Mouse (Mus musculus) embryo, embryonic 11 days (tissue): ENCODE data around the gene Gm21885.
A peak's percentile ranks its signal among the peaks of the same experiment; 100 is the strongest.
"Not testable (repeated sequence)": the region's sequence is repeated elsewhere in the genome, so short reads cannot be mapped to it uniquely, and the experiment has no call there.

ENCODE experiments used
- DNase-seq: peaks from one replicate; pipeline ENCODE4 v3.0.0-alpha.2; 2015

Gene Gm21885

DNA sequence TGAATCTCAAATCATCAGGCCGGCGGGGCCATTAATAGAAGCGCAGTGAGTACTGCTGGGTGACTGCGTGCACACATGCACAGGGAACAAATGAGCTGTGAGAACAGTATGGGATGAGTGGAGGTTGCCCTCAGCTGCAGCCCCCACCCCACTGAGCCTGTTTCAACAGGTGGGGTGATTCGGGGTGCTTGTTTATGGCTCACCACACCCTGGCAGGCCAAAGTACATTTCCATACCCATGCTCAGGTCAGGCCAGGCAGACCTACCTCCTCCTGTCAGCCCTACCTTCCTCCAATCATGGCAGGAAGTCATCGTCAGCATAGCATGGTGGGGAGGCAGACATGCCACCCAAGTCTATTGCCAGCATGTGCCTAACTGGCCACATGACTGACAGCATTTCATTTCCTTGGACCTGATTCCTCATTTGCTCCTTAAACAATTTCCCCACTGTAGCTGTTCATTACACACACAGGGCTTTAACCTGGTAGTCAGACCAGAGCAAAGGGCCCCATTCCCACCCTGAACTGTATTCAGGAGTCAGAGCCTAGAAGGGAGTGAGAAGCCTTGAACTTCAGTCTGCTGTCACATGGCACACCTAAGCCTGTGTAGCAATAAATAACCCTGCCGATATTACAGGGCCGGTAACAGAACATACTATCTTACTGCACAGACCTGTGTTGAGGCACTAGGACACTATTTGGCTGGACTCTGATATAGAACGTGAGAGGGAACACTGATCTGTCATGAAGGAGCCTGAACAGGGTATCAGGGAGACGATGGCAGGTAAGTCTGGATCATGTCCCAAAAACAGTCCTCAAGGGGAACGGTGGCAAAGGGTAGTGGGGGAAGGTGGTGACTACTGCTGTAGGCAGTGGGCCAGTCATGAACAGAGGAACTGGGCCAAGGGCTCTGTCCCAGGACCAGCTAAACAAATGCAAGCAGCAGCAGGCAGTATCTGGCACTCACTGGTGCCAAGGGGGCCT, at the start of gene Gm21885:
Gm21885 (plus strand) TSS at position 675 of the 983 bp plus-strand sequence.
- no peak for DNase-seq

DNA sequence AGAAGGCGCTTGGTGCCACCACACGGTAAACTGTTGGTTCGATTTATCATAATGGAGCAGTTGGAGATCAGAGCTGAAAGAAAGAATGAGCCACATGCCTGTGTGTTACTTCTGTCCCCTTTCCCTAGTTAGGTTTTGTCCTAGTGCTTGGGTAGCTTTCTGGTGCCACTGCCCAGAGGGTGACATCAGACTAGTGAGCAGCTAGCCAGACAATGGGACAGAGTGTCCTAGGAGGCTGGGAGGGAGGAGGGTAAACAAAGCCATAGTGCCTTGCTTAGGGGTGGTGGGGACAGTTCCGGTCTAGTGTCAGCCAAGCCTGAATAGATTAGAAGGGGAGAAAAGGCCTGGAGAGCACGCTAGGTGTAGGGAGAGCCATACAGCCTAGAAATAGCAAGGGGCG, 48.3 kb upstream of the Gm21885 start:
- no peak for DNase-seq

DNA sequence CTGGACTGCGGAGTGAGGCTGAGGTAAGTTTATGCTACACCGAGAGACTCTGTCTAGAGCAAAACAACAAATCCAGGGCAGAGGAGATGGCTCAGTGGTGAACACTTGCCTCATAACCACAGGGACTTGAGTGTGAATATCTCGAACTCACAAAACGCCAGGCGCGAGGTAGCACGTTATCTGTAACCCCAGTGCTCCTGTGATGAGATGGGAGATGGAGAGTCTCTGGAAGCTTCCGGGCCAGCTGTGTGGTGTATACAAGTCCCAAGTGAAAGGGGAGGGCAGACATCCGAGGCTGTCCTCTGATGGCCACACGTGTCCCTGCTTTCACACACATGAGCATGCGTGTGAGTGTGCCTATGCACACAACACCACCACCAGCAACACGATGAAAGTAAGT, 47.3 kb upstream of the Gm21885 start:
- DNase-seq: no peak

DNA sequence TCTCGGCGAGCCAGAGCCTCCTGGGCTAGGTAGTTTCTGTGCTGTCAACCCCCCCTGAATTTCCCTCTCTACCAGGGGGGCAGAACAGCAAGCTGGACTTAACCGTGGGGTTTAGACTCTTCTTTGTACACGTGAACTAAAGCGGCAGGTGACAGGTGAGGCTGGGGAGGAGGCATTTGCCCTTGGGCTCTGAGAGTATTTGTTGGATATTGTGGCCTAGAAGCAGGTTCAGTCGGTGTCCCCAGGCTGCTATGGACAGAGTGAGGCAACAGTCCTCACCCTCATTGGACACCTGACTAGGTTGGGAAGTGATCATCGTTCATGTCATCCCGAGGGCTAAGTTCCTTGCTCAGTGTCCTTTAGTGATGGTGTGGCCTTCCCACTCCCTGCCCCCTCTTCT, 46.8 kb upstream of the Gm21885 start:
- DNase-seq: no peak

DNA sequence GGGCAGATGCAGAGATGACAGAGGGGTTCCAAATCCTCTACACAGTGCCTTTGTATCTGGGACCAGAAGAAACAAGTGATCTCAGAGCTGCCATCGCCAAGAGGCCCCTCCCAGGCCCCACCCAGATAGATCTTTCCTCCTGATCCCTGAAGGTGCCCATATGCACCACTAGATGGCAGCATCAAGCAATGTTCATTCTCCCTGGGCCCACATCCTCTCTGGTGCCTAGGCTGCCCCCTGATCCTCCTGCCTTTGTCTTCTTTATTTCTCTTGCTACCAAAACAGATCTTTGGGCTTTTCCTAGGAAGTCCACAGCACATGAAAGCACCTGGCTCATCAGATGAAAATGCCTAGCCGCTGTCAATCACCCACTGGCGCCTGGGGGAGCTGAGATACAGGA, 45.6 kb upstream of the Gm21885 start:
- DNase-seq: peak; percentile 89

DNA sequence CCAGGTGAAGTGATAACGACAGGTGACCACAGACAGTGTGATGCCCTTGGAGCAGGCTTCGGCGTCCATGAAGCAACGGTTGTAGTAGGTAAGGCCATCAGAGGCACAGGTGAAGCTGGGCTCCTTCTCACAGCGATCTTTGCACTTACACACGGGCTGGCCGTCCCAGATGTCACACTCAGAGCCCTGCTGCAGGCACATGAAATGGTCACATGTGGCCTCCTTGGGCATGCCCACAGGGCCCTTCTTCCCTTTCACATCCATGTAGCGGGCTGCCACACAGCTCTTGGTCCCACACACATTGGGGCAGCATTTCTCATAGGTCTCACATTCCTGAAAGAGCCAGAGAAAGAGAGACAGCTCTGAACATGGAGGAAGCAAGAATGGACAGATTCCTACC, 42.9 kb upstream of the Gm21885 start:
- no peak for DNase-seq

DNA sequence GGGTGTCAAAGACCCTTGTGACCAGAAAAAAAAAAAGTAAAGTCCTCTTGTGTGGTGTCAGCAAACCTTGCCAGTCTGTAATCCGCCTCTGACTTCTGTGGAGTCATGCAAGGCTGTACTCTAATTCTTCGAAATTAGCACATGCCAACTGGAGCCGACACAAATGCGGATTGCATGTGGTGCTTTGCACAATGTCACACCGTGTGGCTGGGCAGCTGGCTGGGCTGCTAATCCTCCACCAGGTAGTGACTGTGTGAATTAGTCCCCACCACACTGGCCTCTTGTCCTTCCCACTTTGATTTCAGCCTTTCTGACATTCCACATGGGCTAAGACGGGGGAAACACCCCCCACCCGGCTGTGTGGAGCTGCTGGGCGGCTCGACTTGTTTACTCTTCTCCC, 42.0 kb upstream of the Gm21885 start:
- DNase-seq: no peak

DNA sequence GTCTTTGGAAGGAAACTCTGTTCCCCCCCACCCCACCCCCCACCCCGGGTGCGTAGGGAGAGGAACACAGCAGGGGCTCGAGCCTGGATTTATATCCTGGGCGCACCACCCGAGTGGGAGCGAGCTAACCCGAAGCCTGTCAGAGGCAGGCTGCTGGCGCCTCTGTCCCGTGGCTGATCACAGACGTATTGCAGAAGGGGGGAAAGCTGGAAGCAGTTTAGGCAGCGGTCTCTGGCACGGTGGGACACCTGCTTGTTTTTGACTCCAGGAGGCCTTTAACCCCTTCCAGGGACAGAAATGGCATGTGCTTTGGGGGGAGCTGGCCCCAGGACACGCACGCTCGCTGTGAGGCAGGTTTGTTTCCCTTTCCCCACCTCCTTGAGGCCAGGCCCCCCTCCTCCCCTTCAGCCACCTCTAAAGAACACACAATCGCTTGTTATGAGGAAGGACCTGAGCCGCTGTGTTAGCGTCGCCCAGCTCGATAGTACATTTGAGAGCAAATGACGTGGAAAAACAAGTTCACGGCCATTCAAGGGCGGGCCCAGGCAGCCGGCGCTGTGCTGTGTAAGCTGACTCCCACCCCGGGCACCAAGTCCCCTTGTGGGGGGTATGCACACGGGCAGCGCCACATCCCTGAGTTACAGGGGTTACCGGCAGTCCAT, 38.8 kb upstream of the Gm21885 start:
- peak; percentile 74 for DNase-seq

DNA sequence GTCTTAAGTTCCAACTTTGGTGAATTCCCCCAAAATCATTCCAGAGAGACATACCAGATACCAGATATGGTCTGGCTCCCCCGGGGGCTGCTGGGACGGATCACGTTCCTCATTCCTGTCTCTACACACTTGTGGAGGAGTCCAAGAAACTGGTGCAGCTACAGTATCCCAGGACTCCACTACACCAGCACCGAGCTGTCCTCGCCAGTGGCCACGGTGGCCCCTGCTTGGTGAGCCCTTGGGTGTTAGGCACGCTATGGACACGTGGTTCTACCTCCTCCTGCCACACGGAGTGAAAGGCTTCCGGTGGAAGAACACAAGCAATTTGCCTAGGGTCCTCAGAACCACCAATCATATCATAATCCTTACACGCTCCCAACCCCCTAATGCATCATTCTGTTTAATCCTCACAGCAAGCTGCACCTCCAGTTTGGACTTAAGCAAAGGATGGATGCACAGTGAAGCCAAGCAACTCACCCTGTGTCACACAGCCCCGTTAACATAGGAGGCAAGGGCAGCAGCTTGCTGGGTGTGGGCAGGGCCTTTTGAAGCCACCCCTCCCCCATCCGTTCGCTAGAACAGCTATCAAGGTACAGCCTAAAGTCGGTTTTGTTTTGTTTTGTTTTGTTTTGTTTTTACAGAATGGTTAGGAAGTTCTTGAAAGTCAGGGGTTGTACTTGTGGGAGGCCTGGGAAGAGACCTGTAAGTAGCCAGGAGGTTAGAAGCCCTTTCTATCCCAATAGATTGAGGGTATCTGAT, 38.1 kb upstream of the Gm21885 start:
- DNase-seq: no peak

DNA sequence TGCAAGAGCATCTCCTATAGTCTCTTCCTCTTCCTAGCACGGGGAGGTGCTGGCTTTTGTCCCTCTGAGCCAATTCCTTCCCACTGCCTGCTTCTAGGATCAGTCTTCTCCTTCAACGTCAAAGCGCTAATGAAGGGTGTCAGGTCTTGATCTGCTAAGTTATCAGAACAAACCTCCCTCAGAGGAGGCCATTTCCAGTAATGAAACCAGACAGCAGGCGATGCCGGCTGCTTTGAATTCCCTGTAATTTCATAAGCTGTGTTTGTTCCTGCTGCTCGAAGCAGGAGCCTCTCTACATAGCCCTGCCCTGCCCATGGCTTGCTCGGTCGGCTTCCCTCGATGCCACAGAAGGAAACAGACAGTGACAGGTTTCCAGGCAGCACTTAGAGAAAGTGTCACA, 37.3 kb upstream of the Gm21885 start:
- DNase-seq: no peak

DNA sequence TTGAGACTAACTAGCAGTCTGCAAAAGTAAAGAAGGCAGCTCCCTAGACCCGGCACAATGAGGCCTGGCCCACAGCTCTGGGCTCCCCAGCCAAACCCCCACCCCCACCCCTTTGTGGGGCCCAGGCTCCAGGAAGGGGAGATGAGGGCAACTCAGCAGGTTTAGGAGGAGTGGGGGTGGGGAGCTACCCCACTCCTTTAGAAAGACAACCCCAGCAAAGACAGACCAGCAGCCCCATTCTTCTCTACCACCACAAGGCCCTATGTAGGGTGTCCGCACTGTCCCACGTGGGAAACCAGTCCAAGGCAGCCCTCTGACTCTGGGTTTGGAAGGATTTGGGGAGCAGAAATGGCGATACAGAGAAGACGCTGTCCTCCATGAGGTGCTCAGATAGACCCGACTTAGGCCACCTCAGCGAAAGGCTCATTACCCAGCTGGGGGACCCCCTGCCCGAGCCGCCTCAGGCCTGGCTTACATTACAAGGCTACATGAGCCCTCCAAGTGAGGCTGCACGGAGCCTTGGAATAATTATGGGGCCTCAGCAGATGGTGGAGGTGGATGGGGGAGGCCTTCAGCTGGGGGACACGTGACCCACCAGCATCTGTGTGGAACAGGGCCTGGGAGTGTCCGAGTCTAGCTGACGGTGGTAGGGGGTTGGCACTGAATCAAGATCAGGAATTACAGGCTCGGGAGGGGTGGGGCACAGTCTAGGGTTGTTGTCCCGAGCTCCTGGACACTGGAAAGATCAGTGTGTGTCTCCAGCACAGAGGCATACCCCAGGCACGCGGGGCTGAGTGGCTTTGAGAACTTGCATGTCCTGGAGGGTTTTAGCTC, 35.5 kb upstream of the Gm21885 start, which contains the start of gene Wfikkn2:
Wfikkn2 (minus strand) TSS at position 51 of the 834 bp plus-strand sequence.
- peak; percentile 80 for DNase-seq

DNA sequence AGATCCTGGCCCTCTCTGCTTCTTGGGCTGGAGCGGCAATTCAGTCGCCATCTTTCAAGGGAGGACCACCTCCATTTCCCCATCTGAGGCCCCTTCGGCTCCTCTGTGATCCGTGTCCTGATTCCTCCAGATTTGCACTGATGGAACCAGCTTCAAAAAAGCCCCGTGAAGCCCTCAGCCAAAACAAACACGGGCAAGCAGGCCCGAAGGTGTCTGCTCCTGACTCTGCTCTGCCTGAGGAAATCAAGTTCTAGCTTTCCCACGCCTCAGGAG, 34.9 kb upstream of the Gm21885 start:
- DNase-seq: no peak

DNA sequence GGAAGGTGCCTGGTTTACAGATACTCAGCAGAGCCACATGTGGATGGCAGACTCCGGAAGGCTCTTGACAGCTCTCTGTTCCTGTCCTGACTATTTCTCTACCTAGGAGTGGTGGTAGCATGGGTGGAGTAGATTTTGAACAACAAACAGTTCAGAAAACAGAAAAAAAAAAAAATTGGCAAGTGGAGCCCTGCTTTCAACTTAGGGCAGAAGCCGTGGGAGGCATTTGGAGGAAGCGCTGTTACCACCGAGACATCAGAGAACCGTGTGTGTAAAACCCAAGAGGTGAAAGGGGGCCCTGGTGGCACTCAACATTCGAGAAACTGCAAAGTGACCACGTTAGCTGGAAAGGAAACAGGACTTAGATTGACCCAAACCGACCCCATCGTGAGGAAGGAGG, 28.5 kb upstream of the Gm21885 start:
- no peak for DNase-seq

DNA sequence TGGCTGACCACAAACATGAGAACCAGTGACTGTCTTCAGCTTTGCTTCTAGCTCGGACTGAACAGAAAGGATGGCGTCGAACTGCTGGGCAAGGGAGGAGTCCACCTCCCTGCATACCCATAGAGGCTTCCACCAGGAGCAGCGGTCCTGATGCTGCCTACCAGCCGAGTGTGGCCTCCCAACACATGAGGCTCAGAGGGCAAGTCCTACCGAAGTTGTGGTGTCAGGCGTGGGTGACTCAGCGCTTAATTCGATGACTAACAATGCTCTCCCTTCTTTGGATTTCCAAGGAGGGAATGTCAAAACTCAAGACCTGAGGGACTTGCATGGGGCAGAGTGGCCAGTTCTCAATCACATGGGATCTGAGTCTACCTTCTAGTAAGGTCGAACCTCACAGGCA, 28.0 kb upstream of the Gm21885 start:
- DNase-seq: no peak

DNA sequence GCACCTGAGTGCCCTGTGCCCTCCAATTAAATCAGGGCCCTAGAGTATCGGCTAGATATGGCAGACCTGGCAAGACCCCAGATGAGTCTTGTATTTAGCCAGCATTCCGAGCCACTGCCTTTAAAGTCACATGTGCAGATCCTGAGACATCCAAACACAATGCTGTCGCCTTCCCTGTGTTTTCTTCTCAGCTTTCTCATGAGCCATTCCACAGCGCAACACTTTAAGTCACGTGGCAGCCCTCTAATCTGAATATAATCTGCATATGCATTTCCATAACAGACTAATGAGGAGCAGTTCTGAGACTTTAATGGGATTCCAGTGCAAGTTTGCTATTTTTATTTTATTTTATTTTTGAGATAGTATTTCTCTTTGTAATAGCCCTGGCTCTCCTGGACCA, 25.9 kb upstream of the Gm21885 start:
- no peak for DNase-seq

DNA sequence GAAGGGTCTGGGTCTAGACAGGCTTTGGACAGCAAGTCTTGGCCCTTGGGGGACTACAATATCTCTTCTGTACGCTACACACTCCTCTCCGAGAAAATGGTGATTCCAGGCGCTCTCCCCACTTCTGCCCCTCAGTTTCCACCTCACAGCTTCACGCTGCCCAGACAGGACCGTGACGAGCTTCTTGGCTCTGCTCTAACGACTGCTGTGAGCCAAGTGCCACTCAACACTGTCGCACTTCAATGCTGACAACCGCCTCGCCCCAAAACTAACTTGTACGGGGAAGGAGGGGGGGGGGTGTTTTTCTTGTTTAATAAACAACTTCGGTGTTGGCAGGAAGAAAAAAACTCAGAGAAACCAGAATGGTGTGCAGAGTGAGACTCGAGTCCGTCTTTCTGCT, 23.7 kb upstream of the Gm21885 start:
- no peak for DNase-seq

DNA sequence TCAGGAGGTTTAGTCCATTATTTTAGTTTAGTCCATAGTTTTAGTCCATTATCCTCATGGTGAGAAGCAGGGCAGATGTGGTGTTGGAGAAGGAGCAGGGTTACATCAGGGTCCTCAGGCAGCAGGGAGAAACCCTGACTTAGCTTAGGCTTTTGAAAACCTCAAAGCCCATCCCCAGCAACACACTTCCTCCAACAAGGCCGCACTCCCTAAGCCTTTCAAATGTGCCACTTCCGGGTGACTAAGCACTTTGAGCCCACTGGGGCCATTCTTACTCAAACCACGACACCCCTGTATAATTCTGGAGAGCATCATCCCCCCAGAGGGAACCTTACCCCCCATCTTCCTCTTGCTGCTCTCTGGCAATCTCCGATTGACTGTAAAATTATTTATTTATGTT, 21.9 kb upstream of the Gm21885 start:
- no peak for DNase-seq

DNA sequence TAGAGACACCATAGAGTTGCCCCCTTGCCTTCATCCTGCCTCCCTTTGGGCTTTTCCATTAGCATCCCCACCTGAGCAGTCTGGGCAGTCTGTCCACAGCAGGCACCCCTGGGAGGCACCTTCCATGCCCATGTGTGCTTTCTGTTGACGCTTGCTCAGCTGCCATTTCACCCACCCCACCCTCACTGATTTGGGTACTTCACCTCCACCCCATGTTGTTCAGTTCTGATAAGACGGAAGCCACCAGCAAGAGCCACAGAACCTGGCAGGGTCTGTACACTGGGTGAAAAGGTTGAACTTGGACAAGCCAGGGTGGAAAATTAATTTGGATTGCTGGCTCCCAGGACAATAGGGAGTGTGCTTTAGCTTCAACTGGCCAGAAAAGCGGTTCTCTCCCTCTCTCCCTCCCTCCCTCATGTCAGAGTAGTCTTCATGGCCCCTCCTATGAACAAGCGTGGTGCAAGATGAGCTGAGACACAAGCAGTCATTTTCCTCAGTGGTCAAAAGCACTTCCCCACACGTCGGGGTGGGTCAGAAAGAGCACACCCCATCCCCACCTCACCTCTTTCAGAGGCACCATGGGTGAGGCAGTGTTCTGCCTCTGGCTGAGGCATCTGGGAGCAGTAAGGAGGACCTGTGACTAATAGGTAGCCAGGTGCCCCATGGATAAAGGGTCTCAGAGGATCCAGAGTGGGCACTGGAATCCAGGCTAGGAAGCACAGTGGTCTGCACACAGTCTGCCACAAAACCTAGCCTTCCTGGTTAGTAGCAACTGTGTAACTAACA, 19.9 kb upstream of the Gm21885 start:
- no peak for DNase-seq

DNA sequence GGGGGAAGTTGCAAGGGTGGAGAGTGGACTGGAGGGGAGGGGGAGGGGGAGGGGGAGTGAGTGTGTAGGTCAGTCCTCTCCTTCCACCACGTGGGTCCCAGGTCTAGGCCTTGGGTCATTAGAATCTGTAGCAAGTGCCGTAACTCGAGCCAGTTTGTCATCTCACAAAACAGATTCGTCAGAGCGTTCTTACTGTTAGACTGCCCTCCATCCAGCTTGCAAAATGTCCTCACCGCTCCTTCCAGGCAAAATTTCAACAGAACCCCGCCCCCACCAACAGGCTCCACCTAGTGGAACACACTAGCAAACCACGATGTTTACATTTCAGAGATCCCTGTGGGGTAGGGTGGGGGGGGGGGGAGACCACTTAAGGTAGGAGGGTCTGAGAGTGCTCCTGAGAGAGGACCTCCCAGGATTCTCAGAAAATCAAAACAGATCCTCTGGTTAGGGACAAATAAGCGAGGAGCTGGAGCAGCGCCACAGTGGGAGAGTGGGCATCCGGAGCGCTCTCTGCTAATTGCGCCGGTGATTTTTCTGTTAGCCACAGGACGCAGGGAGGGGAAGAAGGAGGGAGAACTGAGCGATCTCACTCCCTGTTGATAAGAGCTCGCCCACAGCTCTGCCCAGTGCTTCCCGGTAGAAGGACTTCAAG, 16.4 kb upstream of the Gm21885 start:
- DNase-seq: peak; percentile 80

DNA sequence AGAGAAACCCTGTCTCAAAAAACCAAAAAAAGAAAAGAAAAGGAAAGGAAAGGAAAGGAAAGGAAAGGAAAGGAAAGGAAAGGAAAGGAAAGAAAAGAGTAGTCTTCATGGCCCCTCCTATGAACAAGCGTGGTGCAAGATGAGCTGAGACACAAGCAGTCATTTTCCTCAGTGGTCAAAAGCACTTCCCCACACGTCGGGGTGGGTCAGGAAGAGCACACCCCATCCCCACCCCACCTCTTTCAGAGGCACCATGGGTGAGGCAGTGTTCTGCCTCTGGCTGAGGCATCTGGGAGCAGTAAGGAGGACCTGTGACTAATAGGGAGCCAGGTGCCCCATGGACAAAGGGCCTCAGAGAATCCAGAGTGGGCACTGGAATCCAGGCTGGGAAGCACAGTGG, 15.5 kb upstream of the Gm21885 start:
- DNase-seq: not testable (repeated sequence)

DNA sequence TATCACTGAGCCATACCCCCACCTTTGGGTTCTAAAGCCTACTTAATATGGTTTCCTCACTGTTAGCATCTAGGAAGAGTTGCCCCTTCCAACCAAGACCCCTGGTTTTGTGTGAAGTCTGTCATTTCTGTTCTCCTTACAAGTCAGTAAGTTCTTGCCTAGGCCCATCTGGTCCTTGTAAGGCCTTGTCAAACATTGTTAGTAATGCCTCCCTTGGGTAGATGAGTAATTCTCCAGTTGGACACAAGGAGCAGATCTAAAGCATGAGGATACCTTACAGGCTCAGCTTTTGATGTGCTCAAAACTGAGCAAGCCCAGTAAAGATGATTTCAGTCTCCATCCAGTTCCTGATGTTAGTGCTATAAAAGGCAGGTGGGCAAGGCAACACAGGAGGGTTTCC, 12.9 kb upstream of the Gm21885 start:
- no peak for DNase-seq
